Mouse (Mus musculus): ENCODE data around the gene Spock1.
"Not testable (repeated sequence)": the region's sequence is repeated elsewhere in the genome, so short reads cannot be mapped to it uniquely, and the experiment has no call there.

Gene Spock1

DNA sequence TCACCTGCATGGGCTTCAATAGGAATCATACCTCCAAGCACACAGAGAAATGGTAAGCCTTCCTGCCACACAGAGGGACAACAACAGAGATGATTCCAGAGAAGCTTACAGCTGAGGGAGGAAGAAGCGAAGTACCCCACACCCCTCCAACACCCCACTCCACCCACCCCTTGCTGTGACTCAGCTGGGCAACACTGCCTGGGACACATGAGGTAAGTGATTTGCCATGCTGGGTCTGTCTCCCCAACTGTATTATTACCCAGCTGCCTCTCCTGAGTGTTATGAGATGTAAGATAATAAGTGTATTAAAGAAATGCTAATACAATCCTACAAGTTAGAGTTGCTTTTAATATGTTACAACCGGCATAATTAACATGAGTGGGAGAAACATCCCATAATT lies 267.2 kb downstream of the Spock1 start:
- POLR2A ChIA-PET = no interaction called here
- CTCF ChIA-PET = no interaction called here

DNA sequence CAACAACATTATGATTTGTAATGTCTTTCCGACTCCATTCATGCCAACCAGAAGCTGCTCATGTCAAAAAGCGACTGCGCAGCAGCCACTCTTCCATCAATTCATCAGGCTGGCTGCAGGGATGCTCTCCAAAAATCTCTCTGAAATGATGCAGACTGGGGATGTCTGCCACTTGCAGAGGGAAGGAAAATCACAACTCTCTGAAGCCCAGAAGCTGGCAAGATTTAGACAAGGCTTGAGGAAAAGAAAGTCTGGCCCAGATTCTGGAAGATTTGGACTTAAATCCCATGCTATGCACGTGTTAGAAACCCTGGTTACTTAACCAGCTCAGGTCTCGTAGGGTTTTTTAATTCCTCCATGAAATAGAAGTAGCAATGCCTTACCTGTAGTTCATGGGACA lies 269.3 kb downstream of the Spock1 start:
- ChIA-PET CTCF (no interaction called here), POLR2A (no interaction called here)

DNA sequence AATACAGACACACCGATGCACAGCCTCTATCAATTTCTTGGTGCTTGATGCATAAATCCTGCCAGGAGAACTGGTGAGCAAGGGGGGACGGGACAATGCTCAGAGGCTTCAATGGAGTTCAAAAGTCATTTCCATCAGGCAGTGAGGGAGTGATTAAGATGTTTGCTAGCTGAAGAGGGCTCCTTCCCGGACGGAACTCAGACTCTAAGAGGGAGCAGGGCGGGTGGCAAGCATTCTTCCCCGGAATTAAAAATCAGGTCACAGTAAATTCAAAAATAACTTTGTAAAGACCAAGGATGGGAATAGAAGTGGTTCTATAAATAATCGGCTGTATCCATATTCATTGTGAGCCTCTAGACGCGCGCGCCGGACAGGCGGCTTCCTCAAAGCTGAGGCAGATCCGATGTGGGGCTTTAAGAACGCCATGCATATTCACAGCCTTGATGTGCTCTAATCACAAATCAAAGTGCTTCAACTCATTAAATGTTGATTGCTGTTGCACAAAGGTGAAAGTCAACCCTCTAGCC lies 270.5 kb downstream of the Spock1 start:
- ChIA-PET CTCF (interaction anchor here in 1 of 4 experiments (0.5 kb wide), 1 partner anchor 193 kb away, joined by 3 read pairs; no protein-coding TSS in a partner anchor), POLR2A (no interaction called here)

DNA sequence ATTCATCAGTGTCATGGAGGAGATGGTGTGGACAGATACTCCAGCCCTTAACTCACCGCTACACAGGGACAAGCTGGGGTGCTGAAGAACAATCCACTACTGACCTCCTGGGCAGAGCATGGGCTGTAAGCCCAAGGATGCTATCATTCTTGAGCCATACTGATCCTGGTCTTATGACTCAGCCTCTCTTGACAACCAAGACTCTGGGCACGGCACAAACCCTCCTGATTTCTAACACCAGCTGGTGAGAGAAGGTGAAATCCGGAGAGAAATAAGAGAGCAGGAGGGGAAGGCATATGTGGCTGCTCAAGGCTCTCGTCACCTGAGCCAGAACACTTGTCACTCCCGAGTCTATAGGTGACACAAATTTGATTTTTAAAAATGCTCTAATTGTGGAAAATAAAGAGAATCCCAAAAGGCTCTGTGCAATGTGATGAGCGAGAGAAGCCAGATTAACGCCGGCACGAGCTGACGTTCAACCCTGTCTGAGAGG lies 271.0 kb downstream of the Spock1 start:
- ChIA-PET CTCF (interaction anchor here in 1 of 4 experiments (0.5 kb wide), 1 partner anchor 194 kb away, joined by 3 read pairs; no protein-coding TSS in a partner anchor), POLR2A (no interaction called here)

DNA sequence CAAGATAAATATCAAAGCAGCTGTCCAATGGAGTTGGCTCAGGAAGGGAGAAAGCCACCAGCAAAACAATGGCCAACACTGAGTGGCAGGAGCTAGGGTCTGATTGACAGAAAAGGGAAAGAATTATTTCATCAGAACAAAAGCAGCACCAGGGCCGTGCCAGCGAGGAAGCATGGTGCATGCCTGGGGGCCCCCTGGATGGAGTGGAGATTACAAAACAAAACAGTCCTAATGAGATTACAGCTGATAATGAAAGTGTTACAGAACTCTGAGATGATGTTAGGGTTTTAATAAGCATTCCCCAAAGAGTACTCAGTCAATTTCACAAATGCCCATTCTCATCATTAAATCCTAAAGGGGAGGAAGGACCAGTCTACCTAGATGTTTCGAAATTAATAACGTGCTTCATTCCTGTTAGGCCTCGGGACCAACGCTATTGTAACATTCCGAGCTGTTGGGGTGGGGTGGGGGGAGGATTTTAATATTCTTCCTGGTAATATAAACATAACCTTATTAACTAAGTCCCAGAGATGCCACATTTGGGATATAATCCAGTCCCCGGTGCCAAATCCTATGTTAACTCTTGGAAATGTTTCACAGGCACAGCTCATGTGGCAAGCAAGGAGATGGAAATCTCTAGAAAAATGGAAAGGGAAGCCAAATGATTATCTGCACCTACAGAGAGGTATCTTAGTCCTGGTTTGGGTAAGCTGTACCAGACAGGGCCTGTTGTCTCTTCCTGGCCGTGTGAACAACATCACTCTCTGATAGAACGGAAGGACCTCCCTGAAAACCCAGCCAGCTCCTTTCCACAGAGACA lies 271.7 kb downstream of the Spock1 start:
- ChIA-PET CTCF (no interaction called here), POLR2A (interaction anchor here in 1 of 4 experiments (0.6 kb wide), 1 partner anchor 111 kb away, joined by 3 read pairs; no protein-coding TSS in a partner anchor)

DNA sequence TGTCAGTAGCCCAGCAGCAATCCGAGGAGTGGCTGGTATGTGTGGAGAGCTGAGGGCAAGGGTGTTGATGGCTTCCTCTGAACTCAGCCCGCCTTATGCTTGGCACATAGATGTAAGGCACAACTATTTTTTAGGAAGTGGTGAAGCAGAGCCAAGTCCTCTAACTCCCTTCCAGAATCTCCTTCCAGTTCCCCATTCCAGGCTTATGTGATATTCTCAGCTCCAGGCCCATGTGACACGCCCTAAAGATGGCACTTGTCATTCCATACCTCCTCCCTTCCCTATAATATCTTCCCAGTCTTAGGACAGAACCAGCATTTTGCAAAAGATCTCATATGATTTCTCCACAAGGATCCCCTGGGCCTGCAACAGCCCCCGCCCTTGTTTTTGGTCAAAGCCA lies 277.6 kb downstream of the Spock1 start:
- POLR2A ChIA-PET = no interaction called here
- CTCF ChIA-PET = no interaction called here

DNA sequence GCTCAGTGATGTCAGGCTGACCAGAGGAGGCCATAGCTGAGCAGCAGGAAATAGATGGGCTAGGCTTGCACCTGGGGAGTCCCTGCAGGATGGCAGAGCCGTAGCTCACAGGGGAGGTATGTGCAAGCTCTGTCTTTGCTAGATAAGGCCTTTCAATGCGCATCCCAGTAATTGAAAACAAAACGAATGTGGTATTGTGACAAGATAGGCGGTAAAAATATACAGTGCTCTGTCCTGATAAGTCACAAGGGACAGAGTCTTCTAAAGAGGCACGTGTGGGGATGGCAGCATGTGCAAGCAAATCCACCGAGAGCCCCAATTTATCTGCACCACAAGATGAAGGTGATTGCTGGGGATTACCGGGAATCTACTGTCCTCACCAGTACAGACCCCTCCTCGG lies 279.9 kb downstream of the Spock1 start:
- ChIA-PET POLR2A (no interaction called here), CTCF (no interaction called here)

DNA sequence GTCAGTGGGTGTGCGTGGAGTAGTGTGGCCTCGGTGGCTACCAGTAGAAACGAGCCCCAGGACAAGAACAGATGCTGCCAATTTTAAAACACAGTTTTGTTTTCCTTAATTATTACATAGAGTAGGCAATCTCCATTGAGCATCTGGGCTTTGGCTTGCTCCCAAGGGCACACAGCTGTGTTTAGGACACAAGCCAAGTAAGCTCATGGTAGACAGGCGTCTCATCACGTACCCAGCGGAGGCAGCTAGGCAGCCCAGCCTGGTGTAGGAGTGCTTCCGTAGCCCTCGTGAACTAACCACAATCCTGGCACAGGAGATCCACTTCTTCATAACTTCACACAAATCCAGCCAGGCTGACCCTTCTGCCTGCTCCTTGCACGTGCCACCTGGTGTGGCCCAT lies 281.7 kb downstream of the Spock1 start:
- ChIA-PET POLR2A (no interaction called here), CTCF (interaction anchor here in 1 of 4 experiments (1.1 kb wide), 1 partner anchor 281 kb away, joined by 3 read pairs; the partner anchor contains the start of gene Spock1)

DNA sequence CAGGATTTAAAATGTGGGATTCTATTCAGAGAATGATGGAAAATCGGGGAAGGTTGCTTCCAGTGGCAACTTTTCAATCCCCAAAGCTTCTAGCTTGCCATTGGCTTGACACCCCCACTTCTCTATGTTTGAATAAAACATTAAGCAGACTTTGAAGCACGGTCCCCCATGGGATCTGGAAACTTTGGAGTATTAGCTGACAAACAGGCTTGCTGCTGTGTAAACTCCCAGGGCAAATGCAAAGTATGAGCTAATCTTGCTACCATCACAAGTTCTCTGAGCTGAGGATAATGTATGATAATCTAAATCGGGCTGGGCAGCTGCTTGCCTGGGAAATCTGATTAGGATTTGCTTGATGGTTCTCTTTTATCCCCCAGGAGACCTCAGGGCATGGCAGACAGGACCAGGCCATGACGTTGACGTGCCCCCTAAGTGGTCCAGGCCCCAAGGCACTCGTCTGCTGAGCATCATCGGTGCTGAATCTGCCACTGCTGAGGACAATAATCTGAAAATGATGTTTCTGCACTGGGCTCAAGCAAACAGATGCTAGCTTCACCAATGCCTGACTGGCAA lies 284.1 kb downstream of the Spock1 start:
- CTCF ChIA-PET = no interaction called here
- POLR2A ChIA-PET = no interaction called here

DNA sequence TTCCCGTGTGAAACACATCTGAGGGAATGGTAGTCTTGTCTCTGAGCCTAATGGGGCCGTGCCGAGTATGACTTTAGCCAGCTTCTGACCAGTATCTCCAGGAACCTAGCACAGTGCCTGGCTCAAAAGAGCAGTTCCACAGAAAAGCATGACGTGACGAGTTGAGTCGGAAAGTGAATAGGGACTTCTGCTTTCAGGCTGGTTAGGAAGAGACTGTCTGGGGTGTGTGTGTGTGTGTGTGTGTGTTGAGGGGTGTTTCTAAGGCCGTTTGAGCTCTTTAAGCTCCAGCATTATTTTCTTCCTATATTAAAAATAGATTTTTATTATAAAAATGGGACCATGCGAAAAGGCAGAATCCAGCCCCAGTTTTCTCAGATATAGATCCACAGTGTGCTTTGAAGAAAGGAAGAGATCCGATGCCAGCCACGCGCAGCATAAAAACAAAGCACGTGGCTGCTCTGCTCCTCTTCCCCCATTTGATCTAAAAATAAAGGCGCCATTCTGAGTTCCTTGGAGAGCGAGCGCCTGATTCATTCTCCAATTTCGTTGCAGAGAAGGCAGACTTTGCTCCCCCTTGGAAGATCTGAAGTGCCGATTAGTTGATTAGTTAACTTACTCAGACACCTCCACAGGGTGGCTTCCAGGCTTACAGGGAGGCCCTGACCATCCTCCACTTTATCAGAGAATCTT lies 288.9 kb downstream of the Spock1 start:
- ChIA-PET CTCF (no interaction called here), POLR2A (no interaction called here)

DNA sequence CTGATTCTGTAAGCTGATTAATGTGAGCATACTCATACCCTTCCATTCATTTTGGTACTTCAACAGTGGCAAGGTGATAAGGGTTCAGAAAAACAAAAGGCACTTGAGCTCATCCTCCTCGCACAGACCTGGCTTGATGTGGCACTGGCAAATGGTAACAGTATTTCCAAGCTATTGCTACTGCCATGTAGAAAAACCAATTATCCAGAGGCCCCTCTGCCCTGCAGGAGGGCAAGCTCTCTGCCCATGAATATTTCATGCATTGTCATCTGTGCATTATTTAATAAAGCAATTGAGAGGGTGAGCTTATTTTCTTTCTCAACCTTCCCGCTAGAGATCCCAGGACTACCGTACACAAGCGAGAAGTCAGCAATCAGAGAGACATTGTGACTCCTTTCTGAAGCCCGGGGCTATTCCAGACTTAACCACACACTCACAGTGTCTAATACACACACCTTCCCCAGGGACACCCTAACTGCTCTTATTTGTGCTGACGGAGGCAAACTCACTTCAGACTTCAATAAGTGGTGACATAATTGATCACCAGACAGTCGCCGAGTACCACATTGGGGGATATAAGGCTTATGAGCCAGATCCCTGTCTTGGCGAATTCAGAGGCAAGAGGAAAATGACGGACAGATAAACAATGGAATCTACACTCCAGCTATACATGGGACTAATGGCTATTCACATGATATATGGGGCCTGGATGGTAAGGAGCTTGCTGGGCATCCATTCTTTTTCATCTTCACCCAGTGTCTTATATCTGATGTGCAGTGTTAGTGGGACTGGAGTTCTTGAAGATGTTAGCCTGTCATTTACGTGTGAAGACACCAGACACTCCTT lies 296.6 kb downstream of the Spock1 start:
- CTCF ChIA-PET = interaction anchor here in 1 of 4 experiments (0.5 kb wide), 1 partner anchor 376 kb away, joined by 3 read pairs; no protein-coding TSS in a partner anchor
- POLR2A ChIA-PET = no interaction called here

DNA sequence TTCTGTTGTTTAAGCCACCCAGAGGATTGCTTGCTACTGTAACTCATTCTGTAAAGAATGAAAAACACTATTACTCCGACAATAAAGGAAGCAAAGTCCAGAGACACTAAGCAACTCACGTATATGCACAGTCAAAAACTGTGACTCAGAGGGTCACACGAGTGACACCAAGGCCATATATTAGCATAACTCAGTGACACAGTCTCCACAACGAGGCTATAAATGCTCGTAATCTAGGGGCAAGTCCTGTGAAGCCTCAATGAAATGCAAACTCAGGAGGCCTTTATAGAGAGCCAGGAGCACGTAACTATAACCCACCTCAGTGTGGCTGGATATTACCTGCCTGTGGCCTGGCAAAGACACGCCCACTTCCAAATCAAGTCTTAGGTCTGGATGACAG lies 298.2 kb downstream of the Spock1 start:
- ChIA-PET CTCF (no interaction called here), POLR2A (no interaction called here)

DNA sequence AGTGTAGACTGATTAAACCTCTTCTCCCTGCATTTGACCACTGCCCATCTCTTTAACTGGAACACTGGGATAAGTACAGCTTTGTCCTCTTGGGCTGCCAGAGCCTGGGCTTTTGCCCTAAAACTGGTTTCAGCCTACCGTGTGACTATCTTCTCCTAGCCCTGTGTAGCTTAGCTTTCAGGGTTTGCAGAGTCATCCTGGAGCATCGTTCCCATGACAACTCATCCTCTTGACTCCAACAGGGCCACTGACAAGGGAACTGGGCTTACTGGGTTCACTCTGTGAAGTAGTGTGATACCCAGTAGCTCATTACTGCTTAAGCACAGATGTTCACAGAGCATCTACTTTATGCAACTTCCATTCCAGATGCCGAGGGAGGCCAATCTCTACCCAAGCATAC lies 303.7 kb downstream of the Spock1 start:
- POLR2A ChIA-PET = no interaction called here
- CTCF ChIA-PET = no interaction called here

DNA sequence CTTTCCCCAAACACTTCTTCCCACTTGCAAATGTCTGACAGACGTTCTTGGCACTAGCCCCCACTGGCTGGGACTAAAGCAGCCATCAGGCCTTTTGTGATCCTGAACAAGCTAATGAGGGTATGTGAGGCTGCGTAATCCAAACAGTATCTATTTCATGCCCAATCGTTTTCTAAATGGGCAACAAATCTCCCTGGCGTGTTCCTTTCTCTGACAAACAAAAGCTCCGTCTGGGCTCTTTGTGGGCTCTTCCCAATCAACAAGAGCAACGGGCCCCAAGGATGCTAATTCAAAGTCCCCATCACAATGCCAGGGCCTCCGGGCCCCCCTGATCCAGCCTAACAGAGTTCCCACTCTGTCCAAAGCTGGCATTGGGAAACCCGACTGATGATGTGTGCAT lies 304.9 kb downstream of the Spock1 start:
- POLR2A ChIA-PET = interaction anchor here in 2 of 4 experiments (0.7 to 0.9 kb wide), 2 partner anchors 11 to 78 kb away, joined by 3 to 6 read pairs; no protein-coding TSS in a partner anchor
- CTCF ChIA-PET = interaction anchor here in 1 of 4 experiments (0.6 kb wide), 1 partner anchor 868 kb away, joined by 11 read pairs; no protein-coding TSS in a partner anchor

DNA sequence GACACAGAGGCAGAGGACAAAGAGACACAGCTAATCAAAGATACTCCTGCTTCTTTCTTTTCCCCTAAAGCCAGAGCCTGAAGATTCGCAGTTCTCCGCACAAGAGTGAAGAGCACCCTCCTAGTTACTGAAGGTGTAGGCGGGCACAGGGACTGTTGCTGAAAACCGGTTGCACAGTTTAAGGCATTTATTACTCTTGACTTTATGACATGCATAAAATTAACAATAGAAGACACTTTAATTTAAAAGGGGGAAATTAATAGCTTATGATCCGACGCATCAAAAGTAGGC lies 312.4 kb downstream of the Spock1 start:
- CTCF ChIA-PET = no interaction called here
- POLR2A ChIA-PET = no interaction called here

DNA sequence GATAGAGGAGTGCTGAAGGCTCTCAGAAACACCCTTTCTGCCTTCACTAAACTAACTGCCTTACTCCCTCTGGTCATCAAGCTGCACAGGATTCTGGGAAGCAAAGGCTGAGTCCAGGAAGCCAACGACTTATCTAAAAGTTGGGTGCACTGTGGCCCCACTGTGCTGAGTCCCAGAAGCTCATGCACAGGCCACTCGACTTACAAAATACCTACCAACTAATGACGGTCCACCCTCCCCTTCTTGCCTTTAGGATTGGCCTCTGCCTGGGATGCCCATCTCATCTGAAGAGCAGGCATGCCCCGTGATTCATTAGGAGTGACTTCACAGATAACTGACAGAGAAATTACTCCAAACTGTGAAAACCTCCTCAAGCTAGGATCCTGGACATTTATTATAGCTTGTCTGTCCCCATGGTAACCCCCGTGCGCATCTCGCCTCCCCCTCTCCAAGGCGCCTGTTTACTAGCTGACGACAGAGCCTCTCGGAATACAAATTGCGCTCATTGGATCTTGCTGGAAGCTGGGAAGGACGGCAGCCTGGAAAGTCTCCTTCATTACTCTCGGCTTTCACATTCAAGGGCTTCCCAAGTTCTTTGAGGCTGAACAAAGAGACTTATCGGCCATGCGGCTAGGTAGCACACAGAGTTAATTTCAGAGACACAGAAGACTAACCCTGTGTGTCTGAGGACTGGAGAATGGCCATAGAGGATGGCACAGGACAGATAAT lies 312.9 kb downstream of the Spock1 start:
- CTCF ChIA-PET = interaction anchor here in 1 of 4 experiments (0.7 kb wide), 1 partner anchor 301 kb away, joined by 3 read pairs; no protein-coding TSS in a partner anchor
- POLR2A ChIA-PET = no interaction called here

DNA sequence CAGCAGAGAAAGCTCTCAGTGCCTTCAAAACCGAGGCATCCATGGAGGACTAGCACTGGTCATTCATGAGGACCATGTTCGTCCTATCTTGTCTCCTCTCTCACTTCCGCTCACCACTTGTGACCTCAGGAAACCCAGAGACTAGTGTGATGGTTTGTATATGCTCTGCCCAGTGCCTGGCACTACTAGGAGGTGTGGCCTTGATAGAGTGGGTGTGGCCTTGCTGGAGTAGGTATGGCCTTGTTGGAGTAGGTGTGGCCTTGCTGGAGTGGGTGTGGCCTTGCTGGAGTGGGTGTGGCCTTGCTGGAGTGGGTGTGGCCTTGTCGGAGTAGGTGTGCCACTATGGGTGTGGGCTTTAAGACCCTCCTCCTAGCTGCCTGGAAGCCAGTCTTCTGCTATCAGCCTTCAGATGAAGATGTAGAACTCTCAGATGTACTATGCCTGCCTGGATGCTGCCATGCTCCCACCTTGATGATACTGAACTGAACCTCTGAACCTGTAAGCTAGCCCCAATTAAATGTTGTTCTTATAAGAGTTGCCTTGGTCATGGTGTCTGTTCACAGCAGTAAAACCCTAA lies 318.7 kb downstream of the Spock1 start:
- CTCF ChIA-PET = not testable (repeated sequence)
- POLR2A ChIA-PET = interaction anchor here in 1 of 4 experiments (0.7 kb wide), 1 partner anchor 563 kb away, joined by 4 read pairs; no protein-coding TSS in a partner anchor

DNA sequence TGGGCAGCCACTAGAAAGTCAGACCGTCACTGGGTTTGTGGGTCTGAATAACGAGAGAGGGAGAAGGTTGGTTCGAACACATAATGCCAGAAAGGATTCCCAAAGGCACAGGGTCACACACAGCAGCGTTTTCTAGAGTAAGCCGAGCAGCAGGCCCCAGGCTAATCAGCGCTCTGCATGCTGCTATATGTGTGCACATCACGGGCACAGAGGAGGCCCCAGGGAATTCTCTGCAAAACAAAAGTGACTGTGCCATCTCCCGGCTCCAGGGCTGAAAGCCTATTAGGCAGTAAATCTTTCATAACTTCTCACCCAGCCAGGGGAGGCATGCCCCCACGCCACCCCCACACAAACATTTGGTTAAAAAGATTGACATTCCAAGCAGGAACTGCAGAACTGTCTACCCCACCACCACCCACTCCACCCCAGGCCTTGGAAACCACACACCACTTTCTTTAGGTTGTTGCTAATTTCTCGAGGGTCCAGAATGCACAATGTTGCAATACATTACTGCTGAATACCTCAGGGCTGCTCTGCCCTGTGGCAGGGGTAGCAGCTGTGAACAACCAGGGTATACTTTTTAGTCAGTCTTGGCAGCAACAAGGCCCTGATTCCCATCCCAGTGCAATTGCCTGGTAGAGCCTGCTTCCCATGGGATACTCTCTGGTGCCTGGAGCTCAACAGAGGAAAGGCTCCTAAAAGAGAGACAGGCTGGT lies 319.4 kb downstream of the Spock1 start:
- POLR2A ChIA-PET = no interaction called here

More for the DNA sequence above, 319.4 kb downstream of the Spock1 start:
- CTCF ChIA-PET = no interaction called here
